Mouse (Mus musculus) spleen, adult 10 weeks (tissue): ENCODE data around the gene Epm2a. TPM values are rescaled to one million over a fixed set of nuclear protein-coding genes. Genes with fewer than 3 reads are reported as not detected.

Experiments used
- polyA plus RNA-seq: library from polyadenylated mRNA; stranded (reverse); fragments of 350-450 nt; fragmentation: Illumina TruSeq; extraction: RNeasy Lipid Tissue Mini Kit (QIAGEN cat#74804); gene quantifications from one replicate; pipeline ENCODE4 v1.2.3, GENCODE M21; 2015; ENCODE audit warnings: low replicate concordance; ENCODE audit not compliant: insufficient read depth

The Epm2a gene
- 3.8 TPM for polyA plus RNA-seq

GRCm38 (mm10) chr10:11343205-11344141 lies at the start of gene Epm2a:
Gene Epm2a, plus strand, starts transcription at chr10:11343404.

Other genes with a start within 250 kb of the Epm2a start
- 27.1 TPM for gene Shprh, start 194.0 kb upstream of the Epm2a start, polyA plus RNA-seq
- 22.1 TPM for gene Fbxo30, start 62.1 kb upstream of the Epm2a start, polyA plus RNA-seq